Mouse (Mus musculus): Measurements from ENCODE around the gene Spag17. TPM values are rescaled to one million over a fixed set of nuclear protein-coding genes. Genes with fewer than 3 reads are reported as not detected.

Spag17 gene
- polyA plus RNA-seq, 1 experiment from 2014 or later, result 0.36 TPM

GRCm38 (mm10) chr3:100118681-100119080, 233.5 kb downstream of the Spag17 start:
- H3K4me1 ChIP-seq (ENCODE audit: insufficient read depth), result no peaks in the 10 kb centered on the region
- no peak for ATAC-seq
- no peak overlapping the region for H3K4me3 ChIP-seq (ENCODE audit: low read depth, low read length)
- 82% methylated on average over 2 of the region's 2 CpGs for WGBS (ENCODE audit: insufficient replicate concordance)
- H3K9me3 ChIP-seq (ENCODE audit: low read length), result no peaks in the 10 kb centered on the region
- no peak overlapping the region for H3K9ac ChIP-seq (replicated peaks)
- H3K36me3 ChIP-seq (replicated peaks; ENCODE audit: insufficient read depth, low read length), result no peaks in the 10 kb centered on the region
- no peak overlapping the region for H3K27ac ChIP-seq (ENCODE audit: low read depth)
- H3K4me2 ChIP-seq (ENCODE audit: low read depth, low read length), result no peak overlapping the region
- no peak for DNase-seq
- TF ChIP-seq EP300 (IDR thresholded peaks at IDR 0.05; ENCODE audit: low read depth) (no peak), CTCF (IDR thresholded peaks at IDR 0.05; ENCODE audit: low read depth) (no peak)
- H3K27me3 ChIP-seq (ENCODE audit: insufficient read depth, low read length), result no peaks in the 10 kb centered on the region

GRCm38 (mm10) chr3:100121961-100122360, 236.8 kb downstream of the Spag17 start:
- Histone ChIP-seq H3K36me3 (replicated peaks; ENCODE audit: insufficient read depth, low read length) (no peaks in the 10 kb centered on the region), H3K9ac (replicated peaks) (no peak overlapping the region), H3K27ac (ENCODE audit: low read depth) (no peak overlapping the region), H3K27me3 (ENCODE audit: insufficient read depth, low read length) (no peaks in the 10 kb centered on the region), H3K4me3 (ENCODE audit: low read depth, low read length) (no peak overlapping the region), H3K9me3 (ENCODE audit: low read length) (no peaks in the 10 kb centered on the region), H3K4me1 (ENCODE audit: insufficient read depth) (no peaks in the 10 kb centered on the region), H3K4me2 (ENCODE audit: low read depth, low read length) (no peak overlapping the region)
- no peak for TF ChIP-seq CTCF (IDR thresholded peaks at IDR 0.05; ENCODE audit: low read depth)
- TF ChIP-seq EP300 (IDR thresholded peaks at IDR 0.05; ENCODE audit: low read depth), result no peak
- ATAC-seq (no peak), DNase-seq (no peak)
- 49% methylated on average over 2 of the region's 2 CpGs for WGBS (ENCODE audit: insufficient replicate concordance)

- Histone ChIP-seq H3K4me1 (ENCODE audit: insufficient read depth) (no peaks in the 10 kb centered on the region), H3K9me3 (ENCODE audit: low read length) (no peaks in the 10 kb centered on the region), H3K27ac (ENCODE audit: low read depth) (no peak overlapping the region), H3K9ac (replicated peaks) (no peak overlapping the region), H3K36me3 (replicated peaks; ENCODE audit: insufficient read depth, low read length) (no peaks in the 10 kb centered on the region), H3K4me2 (ENCODE audit: low read depth, low read length) (no peak overlapping the region), H3K4me3 (ENCODE audit: low read depth, low read length) (no peak overlapping the region), H3K27me3 (ENCODE audit: insufficient read depth, low read length) (no peaks in the 10 kb centered on the region)
- DNase-seq (no peak), ATAC-seq (no peak)
- 61% methylated on average over 1 of the region's 1 CpGs for WGBS (ENCODE audit: insufficient replicate concordance)
- TF ChIP-seq EP300 (IDR thresholded peaks at IDR 0.05; ENCODE audit: low read depth), result no peak
- no peak for TF ChIP-seq CTCF (IDR thresholded peaks at IDR 0.05; ENCODE audit: low read depth)
Observed at GRCm38 (mm10) chr3:100122445-100122844, 237.2 kb downstream of the Spag17 start.

- ATAC-seq, result no peak
- no peaks in the 10 kb centered on the region for H3K27me3 ChIP-seq (ENCODE audit: insufficient read depth, low read length)
- H3K4me3 ChIP-seq (ENCODE audit: low read depth, low read length), result peak overlapping the region; percentile 75
- H3K9ac ChIP-seq (replicated peaks), result no peak overlapping the region; the same call in 1 of the 2 replicates
- WGBS (ENCODE audit: insufficient replicate concordance), result 77% methylated on average over 15 of the region's 15 CpGs
- TF ChIP-seq CTCF (IDR thresholded peaks at IDR 0.05; ENCODE audit: low read depth), result no peak
- TF ChIP-seq EP300 (IDR thresholded peaks at IDR 0.05; ENCODE audit: low read depth), result no peak
- peak overlapping the region; percentile 84 for H3K4me2 ChIP-seq (ENCODE audit: low read depth, low read length)
- no peaks in the 10 kb centered on the region for H3K9me3 ChIP-seq (ENCODE audit: low read length)
- no peak overlapping the region for H3K27ac ChIP-seq (ENCODE audit: low read depth)
- peaks cover 9% of the 10 kb centered on the region; the same call in 1 of the 2 replicates for H3K4me1 ChIP-seq (ENCODE audit: insufficient read depth)
- no peak for DNase-seq
- H3K36me3 ChIP-seq (replicated peaks; ENCODE audit: insufficient read depth, low read length), result peaks cover 29% of the 10 kb centered on the region
Observed at GRCm38 (mm10) chr3:100160682-100161445, 275.7 kb downstream of the Spag17 start.

- peak overlapping the region; percentile 75 for H3K4me3 ChIP-seq (ENCODE audit: low read depth, low read length)
- ATAC-seq, result no peak
- under 1% methylated on average over 35 of the region's 35 CpGs for WGBS (ENCODE audit: insufficient replicate concordance)
Observed at GRCm38 (mm10) chr3:100161665-100162314, 276.6 kb downstream of the Spag17 start.

More at GRCm38 (mm10) chr3:100161665-100162314, 276.6 kb downstream of the Spag17 start:
- Histone ChIP-seq H3K4me1 (ENCODE audit: insufficient read depth) (peaks cover 11% of the 10 kb centered on the region; the same call in 1 of the 2 replicates), H3K4me2 (ENCODE audit: low read depth, low read length) (peak overlapping the region; percentile 84), H3K27ac (ENCODE audit: low read depth) (peak overlapping the region; percentile 95), H3K36me3 (replicated peaks; ENCODE audit: insufficient read depth, low read length) (peaks cover 21% of the 10 kb centered on the region), H3K9ac (replicated peaks) (peak overlapping the region; percentile 80), H3K9me3 (ENCODE audit: low read length) (no peaks in the 10 kb centered on the region), H3K27me3 (ENCODE audit: insufficient read depth, low read length) (no peaks in the 10 kb centered on the region)
- DNase-seq, result no peak
- no peak for TF ChIP-seq CTCF (IDR thresholded peaks at IDR 0.05; ENCODE audit: low read depth)
- TF ChIP-seq EP300 (IDR thresholded peaks at IDR 0.05; ENCODE audit: low read depth), result no peak

All from liver, postnatal 0 days (tissue).